Mouse (Mus musculus) retina, postnatal 1 day (tissue): Measurements from ENCODE around the gene B3galt1.

Experiments used
- DNase-seq: peaks from one replicate; pipeline ENCODE4 v3.0.0-alpha.2; 2012

Gene B3galt1

DNA sequence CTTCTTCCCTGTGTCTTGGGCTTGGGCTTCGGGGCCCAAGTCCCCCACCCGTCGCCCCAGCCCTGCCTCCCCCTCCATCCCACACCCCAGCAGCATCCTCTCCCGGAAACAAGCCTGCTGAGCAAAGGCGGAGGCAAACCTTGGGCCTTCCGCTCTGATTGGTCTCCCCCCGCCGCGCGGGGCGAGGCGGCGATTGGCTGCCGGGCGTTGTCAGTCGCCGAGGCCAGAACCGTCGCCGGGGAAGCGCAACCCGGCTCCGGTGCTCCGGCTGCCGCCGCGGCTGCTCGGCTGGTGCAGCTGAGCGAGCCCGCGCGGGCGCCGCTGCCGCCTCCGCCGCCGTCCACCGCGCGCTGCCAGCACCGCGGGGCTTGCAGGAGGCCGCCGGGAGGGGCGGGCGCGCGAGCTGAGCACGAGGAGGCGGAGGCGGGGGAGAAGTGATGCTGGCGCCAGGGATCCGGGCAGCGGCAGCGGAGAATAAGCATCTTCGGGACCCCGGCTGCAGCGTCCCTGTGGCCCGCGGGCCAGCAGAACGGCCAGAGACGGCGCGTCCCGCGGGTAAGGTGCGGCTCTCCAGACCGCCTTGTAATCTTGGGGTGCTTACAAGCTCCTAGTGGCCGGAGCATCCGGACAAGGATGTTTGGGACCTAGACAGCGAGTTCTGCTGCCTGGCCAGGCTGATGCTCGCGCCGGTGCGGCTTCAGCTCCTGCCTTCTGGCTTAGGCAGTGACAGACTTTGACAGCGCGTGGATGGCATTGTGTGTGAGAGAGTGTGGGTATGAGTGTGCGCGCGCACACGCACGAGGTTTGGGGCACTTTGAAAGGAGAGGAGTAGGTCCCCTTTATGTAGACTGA is at the start of gene B3galt1:
Gene B3galt1, plus strand, starts transcription at position 392 of the 852 bp plus-strand sequence.
- peak; percentile 96 for DNase-seq

DNA sequence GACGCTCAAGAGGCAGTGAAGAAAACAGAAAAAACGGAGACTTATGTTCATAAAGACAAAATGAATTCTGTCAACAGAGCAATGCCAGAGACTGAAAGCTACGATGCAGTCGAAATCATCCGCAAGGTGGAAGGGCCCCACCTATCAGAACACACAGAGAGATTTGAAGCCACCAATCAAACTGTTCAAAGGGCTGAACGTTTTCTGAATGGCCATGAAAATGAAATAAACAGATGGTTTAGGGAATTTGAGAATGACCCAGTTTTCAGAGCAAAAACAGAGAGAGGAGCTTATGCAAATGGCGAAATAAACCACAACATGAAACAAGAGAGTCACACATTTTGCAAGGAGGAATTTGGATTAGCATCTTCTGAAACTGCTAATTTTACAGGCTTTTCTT is 49.3 kb upstream of the B3galt1 start:
- DNase-seq, result no peak

GRCm38 (mm10) chr2:67535347-67535746 is 30.3 kb upstream of the B3galt1 start:
- DNase-seq, result no peak

DNA sequence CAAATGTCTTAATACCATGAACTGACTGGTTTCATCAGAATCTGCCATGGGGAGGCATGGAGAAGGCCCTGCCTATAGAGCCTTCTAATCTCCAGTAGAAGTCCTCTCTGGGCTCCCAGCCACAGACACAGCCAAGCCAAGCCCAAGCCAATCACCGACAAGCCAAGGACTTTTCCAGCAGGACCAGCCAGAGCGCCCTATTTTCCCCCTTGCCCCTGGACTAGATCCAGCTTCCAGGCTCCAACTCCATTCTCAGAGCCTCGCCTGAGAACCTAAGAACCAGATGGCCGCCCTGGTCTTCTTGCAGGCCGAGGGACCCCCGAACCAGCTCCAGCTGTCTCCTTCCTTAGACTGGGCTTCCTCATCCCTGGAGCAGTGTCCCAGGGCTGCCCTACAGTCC is 26.2 kb upstream of the B3galt1 start:
- DNase-seq, result no peak

GRCm38 (mm10) chr2:67541957-67542696 is 23.5 kb upstream of the B3galt1 start:
- no peak for DNase-seq

- no peak for DNase-seq
Measured at GRCm38 (mm10) chr2:67544426-67544825, 21.2 kb upstream of the B3galt1 start.

GRCm38 (mm10) chr2:67564851-67565479 is 706 bp upstream of the B3galt1 start:
- no peak for DNase-seq

- no peak for DNase-seq
Measured at GRCm38 (mm10) chr2:67566566-67566965, 895 bp downstream of the B3galt1 start.

DNA sequence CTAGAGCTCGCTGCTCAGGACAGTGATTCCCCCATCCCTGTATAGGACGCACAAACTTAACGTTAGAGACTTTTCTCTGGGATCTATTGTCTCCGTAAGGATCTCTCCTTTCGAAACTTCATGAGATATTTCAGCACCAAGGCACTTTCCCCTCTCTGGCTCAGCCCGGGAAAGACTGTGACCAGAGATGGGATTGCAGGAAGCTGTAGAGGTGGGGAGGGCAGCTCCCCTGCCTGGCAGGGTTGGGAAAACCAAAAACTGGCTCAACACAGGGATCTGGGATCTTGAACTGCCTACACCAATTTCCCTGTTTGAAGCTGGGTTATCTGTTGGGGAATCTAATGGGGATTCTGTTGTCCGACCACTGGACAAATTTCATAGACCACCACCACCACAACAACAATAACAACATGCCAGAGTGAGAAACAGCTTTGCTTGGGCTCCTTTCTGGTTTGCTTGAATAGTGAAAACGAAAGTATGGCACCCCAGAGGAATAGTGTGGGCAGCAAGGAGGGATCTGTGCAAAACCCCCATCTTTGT is 1.5 kb downstream of the B3galt1 start:
- DNase-seq, result peak; percentile 36

DNA sequence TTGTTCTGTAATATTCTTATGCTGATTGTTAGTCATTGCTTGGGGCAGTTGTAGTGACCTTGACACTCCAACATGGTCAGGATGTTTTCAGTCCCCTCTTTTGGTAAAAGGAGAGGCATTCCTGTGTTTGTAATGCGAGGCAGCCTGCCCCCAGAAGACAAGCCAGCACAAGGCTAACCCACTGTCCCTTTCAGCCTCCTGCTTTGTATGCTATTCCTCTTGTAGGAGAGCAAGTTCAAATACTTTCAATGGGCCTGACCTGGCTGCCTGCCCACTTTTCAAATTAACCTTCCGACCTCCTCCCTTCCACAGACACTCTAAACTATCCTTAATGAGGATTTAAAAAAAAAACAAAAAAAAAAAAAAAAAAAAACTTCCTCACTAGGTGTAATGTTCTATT is 11.0 kb downstream of the B3galt1 start:
- peak; percentile 43 for DNase-seq

GRCm38 (mm10) chr2:67583091-67583490 is 17.4 kb downstream of the B3galt1 start:
- no peak for DNase-seq

- DNase-seq, result no peak
Measured at GRCm38 (mm10) chr2:67590408-67590807, 24.7 kb downstream of the B3galt1 start.

GRCm38 (mm10) chr2:67591831-67592629 is 26.4 kb downstream of the B3galt1 start:
- DNase-seq, result peak; percentile 13

GRCm38 (mm10) chr2:67622902-67623301 is 57.2 kb downstream of the B3galt1 start:
- DNase-seq, result no peak

DNA sequence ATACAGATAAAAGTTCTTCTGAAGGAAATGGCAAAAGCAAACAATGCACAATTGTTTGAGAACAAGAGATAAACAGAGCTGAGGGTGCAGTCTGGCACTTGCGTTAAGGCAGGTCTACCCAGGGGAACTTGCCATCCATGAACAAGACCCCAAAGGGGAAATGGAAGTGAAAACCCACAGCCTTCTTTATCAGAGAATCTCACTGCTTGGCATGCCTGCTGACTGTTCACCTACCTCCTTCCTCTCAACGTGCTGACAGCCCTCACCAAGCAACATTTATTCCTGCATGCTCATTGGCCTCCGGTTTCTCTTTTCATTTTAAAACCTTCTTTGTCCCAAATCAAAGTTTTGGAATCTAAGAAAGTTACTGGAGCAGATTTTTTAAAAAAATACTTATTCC is 62.0 kb downstream of the B3galt1 start:
- no peak for DNase-seq

DNA sequence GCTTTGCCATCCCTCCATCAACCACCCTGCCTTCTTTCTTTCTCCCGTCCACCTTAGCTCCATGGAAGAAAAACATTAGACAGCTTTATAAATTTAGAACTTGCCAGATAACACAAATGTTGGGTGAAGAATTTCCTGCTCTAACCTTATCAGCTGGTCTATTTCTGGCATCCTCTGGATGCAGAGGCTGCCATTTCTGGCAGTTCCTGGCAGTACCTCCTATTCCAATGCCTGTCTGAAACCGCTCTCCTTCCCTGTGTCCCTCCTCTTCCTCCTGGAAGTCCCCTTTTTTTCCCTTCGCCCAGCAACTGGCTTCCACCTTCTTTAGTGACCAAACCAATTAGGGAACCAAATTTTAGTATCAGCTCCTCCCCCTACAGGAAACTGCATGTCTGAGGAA is 62.6 kb downstream of the B3galt1 start:
- no peak for DNase-seq

GRCm38 (mm10) chr2:67654847-67655246 is 89.2 kb downstream of the B3galt1 start:
- DNase-seq, result no peak

DNA sequence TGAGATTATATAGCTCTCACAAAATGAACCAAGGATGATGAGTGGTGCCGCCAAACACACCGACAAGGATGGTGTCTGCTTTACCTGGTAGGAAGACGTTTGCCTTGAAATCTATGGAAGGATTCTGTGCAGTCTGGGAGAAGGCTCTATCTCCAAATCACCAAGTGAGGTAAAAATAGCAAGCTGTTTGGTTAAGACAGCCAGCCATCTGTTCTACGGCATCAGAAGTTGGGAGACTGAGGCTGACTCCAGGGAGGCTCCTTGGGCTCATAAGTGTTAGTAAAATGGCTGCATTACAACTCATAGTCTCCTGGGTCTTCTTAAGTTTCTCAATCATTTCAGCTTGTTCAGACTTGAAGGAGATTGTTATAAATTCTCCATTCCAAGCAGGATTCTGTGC is 91.7 kb downstream of the B3galt1 start:
- DNase-seq, result no peak

- no peak for DNase-seq
Measured at GRCm38 (mm10) chr2:67658091-67658490, 92.4 kb downstream of the B3galt1 start.

DNA sequence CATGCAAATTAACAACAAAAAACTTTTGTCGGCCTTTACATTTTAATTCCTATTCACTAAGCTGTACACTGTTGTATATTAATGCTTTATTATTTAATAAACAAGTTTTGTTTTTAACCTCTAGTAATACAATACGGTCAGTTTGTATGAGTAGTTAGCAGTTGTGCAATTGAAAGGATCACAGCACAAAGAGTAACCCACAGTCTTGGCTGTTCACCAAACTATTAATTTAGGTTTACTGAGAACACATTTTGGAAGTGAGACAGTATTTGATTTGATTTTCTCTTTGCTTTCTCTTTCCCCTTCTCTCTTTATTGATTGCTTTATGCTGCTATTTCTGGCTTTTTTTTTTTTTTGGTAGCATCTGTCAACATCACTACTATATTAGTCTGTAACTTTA is 106.0 kb downstream of the B3galt1 start:
- DNase-seq, result no peak

DNA sequence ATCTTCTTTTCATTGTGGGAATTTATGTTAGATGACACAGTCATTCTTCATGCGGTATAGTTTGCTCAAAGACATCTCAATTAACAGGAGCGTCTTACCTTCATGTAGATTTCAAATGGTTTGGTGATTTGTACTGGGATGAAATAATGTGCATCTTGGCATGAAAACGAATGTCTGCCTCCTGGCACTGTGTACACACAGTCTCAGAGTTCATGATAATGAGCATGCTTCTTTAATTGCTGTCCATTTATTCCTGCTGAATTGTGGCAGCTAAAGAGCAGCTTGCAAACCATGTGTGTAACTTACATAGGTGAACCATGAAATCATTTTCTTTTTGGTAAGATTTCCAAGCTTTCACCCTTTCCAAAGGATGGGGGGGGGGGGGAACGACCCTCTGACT is 112.0 kb downstream of the B3galt1 start:
- DNase-seq, result peak; percentile 50

- no peak for DNase-seq
Measured at GRCm38 (mm10) chr2:67724249-67724648, 158.6 kb downstream of the B3galt1 start.

GRCm38 (mm10) chr2:67730771-67731170 is 165.1 kb downstream of the B3galt1 start:
- DNase-seq, result peak; percentile 37
